Mouse (Mus musculus): ENCODE data around the gene Macf1.

DNA sequence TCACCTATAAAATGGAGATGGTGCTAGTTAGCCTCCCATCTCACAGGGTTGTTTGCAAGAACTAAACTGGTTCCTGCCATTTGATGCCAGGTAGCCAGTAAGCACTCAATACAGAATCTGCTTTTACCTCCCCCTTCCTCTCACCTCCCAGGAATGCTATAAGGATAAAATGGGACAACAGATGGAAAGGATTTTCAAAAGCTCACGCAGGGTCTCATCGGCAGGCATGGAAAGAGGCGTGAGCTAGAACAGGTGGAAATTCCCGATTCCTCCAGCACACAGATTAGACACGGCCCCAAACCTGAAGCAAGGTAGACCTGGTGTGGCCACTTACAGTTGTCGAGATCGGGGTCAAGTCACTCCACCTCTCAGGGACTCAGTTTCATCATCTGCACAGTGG is 886 bp upstream of the Macf1 start:
- no peak for TF ChIP-seq CTCF (conservative IDR thresholded peaks at IDR 0.05; ENCODE audit: insufficient read depth, insufficient read length, low read depth, low read length)
- no peak for TF ChIP-seq POLR2A (IDR thresholded peaks at IDR 0.05; ENCODE audit: low read depth, low read length)
